Mouse (Mus musculus): ENCODE data around the gene Gm595.

Gene Gm595

DNA sequence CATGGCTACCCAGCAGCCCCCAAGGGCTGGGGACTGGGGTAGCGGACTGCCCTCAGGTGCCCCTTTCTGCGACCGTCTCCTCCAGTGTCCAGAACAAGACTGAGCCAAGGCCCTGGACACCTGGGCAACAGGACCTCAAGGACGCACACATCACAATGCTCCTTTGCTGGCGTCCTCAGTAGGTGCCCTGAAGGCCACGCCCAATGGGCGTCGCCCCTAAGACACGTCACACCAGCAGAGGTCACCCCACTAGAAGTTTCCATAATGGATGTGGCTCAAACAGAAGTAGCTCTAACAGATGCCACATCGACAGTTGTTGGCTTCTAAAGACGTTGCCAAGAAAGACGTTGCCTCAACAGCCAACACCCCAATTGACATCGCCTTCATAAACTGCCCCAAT is at the start of gene Gm595:
Gm595 (minus strand) TSS at position 101 of the 400 bp plus-strand sequence.
- DNase-seq (ENCODE audit: low read depth, low spot score), result peak; percentile 8

GRCm38 (mm10) chrX:48908421-48908820 is 30.9 kb upstream of the Gm595 start:
- DNase-seq (ENCODE audit: low read depth, low spot score), result no peak

- peak; percentile 19 for DNase-seq (ENCODE audit: low read depth, low spot score)
These were observed 26.2 kb upstream of the Gm595 start for GRCm38 (mm10) chrX:48903744-48904143.

DNA sequence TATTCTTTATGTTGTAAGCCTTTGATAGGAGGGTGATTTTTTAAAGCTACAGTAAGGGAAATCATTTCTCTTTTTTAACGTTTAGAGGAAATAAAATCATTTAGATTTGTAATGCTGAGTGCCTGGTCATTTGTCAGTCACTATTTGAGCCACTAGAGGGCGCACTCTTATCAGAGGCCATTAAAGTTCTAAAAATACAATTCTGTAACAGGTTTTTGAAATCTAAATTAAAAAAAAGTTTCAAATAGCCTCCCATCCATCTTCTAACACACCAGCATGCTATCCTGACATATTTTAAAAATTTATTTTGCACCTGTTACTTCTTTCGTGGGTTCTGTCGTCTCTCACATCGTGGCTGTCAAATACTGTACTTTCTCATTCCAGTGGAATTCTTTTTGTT is 22.0 kb upstream of the Gm595 start:
- DNase-seq (ENCODE audit: low read depth, low spot score), result peak; percentile 5

- peak; percentile 7 for DNase-seq (ENCODE audit: low read depth, low spot score)
These were observed 19.3 kb upstream of the Gm595 start for GRCm38 (mm10) chrX:48896803-48897202.

DNA sequence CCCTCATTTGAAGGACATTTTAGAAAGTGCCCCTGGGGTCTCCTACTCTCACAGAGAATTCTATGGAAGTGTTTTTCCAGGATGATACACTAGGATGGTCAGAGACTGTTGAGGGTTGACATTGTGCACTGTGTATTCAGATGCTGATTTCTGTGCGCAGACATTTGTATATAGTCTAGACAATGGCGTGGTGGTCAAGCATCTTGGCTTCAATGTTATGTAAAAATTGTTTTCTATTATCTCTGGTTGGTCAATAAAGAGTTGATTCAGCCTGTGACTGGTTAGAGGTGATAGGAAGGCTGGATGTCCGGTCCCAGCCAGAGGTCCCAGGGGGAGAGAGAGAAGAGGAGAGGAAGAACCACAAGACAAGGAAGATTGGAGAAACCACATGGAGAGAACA is 16.4 kb upstream of the Gm595 start:
- DNase-seq (ENCODE audit: low read depth, low spot score), result peak; percentile 67

DNA sequence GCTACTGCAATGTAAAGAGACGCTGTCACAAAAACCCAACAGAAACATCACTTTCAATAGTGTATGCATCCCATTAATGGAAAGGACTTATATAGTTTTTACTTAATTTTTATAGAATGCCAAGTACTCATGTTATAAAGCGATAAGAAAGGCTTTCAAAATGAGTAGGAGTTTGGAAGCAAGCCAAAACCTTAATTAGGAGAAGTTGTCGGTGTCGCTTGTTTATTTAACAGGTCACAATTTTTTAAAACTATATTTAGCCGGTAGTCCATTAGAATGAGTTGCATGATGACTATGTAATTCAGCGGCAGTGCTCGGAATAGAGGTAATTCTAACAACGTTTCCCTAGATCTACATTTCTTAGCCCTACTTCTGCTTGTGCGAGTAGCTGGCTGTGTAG is 12.7 kb upstream of the Gm595 start:
- no peak for DNase-seq (ENCODE audit: low read depth, low spot score)

DNA sequence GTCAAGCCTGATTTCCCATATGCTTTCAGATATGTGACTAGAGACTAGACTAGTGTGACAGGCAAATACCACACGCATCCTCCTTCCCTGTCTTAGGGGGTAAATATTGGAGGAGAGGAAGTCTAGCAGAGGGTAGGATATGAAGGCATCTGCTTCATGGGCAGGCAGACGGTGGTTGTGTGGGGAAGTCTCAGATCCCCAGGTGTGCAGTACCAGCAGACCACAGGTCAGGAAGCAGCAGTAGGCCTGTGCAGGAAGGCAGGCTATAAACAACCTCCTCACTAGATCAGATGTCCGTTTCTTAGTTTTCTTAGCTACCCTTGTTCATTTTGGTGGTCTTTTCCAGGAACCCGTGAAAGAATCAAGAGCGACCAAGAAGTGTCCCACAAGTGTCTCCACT is 7.1 kb upstream of the Gm595 start:
- DNase-seq (ENCODE audit: low read depth, low spot score), result no peak
